Mouse (Mus musculus): ENCODE data around the gene Cops9.

Gene Cops9

DNA sequence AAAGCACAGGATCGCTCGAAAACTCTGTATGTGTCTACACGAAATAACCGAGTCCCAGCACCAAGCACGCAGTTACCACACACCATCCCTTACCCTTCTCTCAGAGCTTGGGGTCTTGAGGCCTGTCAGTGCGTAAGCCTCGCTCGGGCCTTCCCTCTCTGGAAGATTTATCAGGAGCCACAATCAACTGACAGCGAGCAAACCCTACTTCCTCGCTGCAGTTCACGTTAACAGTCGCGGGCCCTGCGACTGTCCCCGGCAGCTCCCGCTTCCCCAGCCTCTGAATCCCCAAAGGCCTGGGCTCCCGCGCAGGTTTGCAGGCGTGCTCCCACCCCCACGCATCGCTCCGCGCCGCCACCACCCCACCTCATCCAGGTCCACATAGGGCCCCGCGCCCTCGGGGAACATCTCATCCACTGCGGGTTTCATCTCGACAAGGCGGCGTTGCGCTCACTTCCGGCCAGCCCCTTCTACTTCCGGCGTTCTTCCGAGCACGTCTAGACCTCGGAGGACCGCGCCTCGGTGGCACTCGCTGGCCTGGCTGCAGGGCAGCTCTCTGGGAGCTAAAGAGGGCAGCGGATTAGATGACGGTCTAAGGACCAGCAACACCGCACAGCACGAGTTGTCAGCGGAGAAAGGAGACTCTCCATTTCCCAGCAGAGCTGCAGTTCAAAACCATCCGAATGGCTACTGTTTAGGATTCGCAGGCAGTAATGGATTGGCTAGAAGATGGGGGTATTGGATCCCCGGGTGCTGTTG is at the start of gene Cops9:
Gene Cops9 (minus strand): TSS at position 472 of the 759 bp plus-strand sequence.
- ChIA-PET POLR2A (interaction anchor here in 3 of 4 experiments (0.5 to 2.7 kb wide), 7 partner anchors 9 to 279 kb away, joined by 3 to 10 read pairs (median 3); partner anchors contain the start of gene Ndufa10 (in 3 of the 3)), CTCF (interaction anchor here in 2 of 4 experiments (0.7 to 2.1 kb wide), 6 partner anchors 8 to 679 kb away, joined by 3 to 8 read pairs (median 3); no protein-coding TSS in a partner anchor)

DNA sequence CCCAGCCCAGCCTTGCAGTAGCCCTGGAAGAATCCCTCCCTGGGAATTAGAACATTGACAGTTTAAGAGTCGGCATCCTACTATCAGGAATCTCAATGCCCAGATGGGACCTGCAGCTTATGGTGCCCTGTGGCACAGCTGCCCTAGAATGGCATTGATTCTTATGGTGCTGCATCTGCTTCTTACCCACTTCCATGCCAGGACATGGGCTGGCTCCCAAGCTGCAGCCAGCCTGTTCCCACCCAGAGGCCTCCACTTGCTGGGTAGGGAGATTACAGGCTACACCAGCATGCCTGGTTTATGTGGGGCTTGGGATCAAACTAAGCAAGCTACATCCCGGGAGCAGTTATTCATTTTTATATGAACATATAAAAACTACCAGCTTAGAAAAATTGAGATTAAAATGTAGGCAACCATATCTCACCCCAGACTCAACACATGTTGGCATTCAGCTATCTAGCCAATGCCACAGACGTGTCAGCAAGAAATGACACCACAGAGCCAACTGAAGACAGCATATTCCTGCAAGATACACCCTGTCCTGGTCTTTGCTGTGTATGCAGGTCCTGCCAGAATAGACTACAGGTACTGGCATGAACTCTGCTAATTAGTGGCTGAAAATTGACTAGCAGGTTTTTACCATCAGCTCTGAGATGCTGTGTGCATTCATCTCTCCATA is 49.5 kb upstream of the Cops9 start:
- POLR2A ChIA-PET, result interaction anchor here in 2 of 4 experiments (0.6 kb wide), 2 partner anchors 408 to 607 kb away, joined by 3 read pairs; no protein-coding TSS in a partner anchor

DNA sequence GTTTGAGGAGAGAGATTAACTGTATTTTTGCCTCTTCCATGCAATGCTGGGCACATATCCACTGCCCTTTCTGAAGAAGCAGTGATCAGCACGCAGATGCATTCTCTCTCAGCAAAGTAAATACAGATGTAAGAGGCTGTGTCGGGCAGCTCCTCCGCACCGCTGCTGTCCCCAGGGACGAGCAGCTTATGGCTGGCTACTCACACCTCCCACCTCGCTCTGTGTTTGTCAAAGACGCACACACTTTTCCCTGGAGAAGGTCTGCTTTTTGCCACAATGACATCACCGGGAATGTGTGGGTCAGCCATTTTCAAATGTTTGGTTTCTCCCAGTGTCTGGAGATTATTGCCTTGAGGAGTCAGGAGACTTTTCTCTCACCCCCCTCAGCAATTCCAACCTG is 45.2 kb upstream of the Cops9 start:
- ChIA-PET CTCF (interaction anchor here in 2 of 4 experiments (0.8 to 1.5 kb wide), 3 partner anchors 9 to 38 kb away, joined by 3 to 10 read pairs (median 5); partner anchors contain the start of gene Otos (in 1 of the 2)), POLR2A (no interaction called here)

More for the DNA sequence above, 49.5 kb upstream of the Cops9 start:
- CTCF ChIA-PET, result interaction anchor here in 1 of 4 experiments (1.5 kb wide), 1 partner anchor 143 kb away, joined by 3 read pairs; no protein-coding TSS in a partner anchor

DNA sequence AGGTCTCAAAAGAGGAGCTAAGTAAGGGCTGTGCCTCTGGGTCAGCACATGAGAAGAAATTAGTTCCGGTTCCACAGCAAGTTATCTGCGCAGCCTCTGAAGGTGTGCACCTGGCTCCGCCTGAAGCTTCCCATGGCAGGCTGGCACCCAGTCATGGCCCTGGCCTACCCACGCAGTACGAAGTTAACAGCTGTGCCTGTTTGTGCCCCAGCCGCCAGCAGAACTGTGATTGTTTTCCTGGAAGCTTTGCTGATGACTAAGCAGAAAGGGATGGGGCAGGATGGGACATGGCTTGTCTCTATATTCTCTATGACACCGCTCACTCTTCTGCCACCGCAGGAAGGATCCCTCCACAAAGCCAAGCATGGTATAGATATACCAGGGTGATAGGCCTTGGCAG is 41.4 kb upstream of the Cops9 start:
- ChIA-PET POLR2A (no interaction called here), CTCF (interaction anchor here (0.6 to 1.8 kb wide), 6 partner anchors 20 to 151 kb away, joined by 3 to 8 read pairs (median 3); partner anchors contain the start of gene Otos (in 1 of the 4))

DNA sequence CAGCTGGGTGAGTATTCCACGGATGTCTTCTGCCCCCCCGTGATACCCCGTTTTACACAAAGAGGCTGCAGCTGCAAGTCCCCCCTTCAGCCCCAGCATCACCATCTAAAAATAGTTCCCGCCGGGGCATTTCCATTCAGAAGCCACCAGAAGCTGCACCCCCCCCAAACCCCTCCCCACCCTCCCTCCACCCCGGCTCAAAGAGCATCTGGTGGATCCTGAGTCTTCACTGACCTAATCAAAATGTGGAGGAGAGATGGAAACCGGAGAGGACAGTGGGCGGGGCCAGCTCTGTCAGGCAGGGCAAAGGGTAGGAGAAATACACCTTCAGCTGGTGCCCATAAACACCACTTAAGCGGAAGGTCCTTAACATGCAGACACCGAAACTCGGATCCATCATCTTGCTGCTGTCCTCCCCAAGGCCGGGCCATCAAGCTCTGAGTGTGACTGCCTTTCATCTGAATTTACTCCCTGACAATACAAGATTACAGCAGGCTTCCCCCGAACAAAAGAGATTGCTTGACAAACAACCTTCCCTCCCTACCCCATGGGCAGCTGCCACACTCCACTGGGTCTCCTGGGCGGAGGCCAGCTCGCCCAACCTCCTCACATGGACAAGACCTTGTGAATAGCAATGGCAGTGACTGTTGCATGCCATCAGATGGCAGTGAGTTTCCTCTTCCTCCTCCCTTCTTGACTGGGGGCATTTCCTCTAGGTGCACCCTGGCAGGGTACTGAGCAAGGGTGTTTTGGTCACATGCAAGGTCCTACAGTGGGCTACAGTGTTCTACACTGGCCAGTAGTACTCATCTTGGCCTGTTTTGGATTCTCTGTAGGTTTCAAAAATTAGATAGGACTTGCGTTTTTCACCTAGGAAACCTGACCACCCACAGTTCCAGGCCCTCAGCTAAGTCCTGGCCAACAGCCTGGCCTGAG is 39.2 kb upstream of the Cops9 start:
- POLR2A ChIA-PET, result interaction anchor here in 1 of 4 experiments (0.6 kb wide), 1 partner anchor 154 kb away, joined by 5 read pairs; no protein-coding TSS in a partner anchor
- CTCF ChIA-PET, result interaction anchor here in 1 of 4 experiments (0.7 kb wide), 1 partner anchor 32 kb away, joined by 3 read pairs; no protein-coding TSS in a partner anchor

DNA sequence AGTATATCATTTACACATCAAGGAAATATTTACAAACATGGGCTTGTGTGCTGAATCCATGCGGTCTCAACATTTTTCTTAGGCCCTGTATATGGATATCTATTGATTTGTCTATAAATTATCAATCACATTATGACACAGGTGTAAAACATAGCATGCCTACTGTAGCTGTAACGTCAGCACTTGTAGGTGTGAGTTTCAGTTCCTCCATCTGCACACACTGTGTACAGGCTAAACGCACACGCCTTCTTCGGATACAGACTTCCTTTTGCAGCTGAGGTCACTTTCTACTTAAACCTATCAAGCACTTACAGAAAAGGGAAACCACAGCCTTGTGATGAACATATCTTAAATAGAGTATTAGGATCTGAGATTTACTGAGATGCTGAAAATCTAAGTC is 37.0 kb upstream of the Cops9 start:
- ChIA-PET POLR2A (no interaction called here), CTCF (no interaction called here)

DNA sequence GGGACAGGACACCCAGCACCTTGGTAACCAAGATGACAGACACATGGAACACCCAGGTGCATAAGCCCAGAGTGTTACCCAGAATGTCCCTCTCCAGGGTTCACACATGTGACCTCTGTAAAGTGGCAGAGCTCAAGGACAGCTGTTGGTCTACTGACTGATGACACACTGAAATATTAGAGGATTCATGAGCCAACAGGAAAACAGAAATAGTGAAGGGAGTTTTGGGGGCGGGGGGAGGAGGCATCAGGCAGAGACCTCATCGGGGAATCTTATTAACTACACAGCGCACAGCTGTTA is 34.8 kb upstream of the Cops9 start:
- ChIA-PET CTCF (no interaction called here), POLR2A (no interaction called here)

DNA sequence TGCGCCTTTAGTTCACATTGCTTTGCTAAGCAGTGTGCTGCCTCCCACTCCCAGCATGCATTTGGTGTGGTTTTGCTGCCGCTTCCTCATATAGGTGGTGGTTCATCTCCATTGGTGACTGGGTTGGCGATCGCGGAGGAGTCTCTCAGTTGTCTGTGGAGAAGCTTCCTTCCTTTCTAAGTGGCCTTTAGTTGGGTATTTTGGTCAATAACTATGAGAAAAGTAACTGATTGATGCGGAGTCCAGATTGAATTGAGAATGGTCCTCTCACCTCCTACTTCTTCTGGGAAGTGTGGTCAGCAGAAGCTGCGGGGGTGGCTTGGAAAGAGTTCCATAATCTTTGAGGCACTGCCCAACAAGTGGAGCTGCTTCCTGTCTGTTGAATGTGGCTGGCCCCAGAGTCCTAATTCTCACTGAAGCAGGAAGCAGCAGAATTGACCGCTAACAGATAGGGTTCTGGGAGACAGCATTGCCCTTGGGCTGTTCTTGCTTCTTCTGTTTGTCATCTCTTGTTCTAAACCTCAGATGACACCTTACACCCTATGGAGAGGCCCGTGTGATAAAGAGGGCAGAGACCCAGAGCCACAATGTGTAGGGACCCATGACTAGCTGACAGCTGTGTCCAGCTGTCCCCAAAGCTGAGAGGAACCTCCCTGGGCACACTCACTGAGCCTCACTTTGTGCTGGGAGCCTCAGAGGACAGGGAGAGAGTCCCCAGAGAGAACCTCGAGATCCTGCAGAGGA is 34.3 kb upstream of the Cops9 start:
- CTCF ChIA-PET, result no interaction called here
- POLR2A ChIA-PET, result no interaction called here

DNA sequence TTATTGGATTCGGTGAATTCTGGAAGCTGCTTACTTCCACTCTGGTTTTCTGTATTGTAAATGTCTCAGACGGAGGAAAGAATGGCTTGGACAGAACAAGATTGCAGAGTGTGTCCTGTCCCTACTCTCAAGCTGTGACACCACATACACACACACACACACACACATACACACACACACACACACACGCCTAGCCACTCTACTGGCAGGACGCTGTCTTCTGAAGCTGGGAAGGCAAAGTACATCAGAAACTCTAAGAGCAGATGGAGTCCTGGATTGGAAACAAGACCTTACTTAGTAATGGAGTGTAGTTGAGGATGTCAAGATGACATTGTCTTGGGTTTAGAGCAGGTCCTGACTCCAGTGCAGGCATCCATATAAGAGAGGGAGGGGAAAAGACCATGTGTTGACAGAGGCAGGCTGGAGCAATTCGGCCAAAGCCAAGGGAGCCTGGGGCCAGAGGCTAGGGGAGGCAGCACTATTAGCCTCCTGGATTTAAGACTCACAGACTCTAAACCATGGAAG is 31.5 kb upstream of the Cops9 start:
- ChIA-PET POLR2A (no interaction called here), CTCF (no interaction called here)

DNA sequence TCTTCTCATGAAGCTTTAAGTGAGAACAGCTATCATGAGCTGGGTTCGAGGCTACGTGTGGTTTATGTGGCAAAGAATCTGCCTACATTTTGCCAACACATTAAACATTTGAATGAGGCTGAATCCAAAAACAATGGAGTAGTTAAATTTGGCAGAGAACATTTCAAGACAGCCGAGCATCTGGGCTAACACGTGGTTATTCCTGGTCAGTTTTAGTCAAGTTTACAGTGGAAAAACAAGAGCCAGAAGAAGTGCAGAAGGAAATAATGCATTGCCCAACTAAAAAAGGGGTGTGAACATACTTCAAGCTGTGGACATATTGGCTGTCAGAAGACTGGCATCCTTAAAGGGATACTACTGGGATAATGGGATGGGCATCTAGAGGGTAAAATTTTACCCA is 29.5 kb upstream of the Cops9 start:
- POLR2A ChIA-PET, result no interaction called here
- CTCF ChIA-PET, result no interaction called here

DNA sequence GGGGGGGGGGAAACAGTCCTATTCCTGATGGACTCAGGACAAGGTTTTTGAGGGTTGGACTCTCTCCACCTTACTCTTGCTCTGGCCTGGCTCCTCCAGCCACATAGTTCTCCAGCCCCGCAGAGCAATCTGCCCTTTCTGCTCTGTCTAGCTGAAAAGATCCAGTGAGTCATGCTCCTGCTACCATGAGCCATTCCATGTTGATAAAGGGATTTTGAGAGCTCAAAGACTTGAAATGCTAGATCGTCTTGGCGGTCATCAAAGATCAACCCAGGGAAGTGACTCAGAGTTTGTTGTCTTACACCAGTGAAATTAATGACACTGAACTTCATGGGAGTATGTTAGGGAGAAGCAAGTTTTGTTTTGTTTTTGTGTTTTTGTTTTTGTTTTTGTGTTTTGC is 27.6 kb upstream of the Cops9 start:
- CTCF ChIA-PET, result interaction anchor here in 1 of 4 experiments (0.8 kb wide), 1 partner anchor 1004 kb away, joined by 16 read pairs; no protein-coding TSS in a partner anchor
- POLR2A ChIA-PET, result interaction anchor here in 1 of 4 experiments (0.7 kb wide), 1 partner anchor 153 kb away, joined by 3 read pairs; no protein-coding TSS in a partner anchor

DNA sequence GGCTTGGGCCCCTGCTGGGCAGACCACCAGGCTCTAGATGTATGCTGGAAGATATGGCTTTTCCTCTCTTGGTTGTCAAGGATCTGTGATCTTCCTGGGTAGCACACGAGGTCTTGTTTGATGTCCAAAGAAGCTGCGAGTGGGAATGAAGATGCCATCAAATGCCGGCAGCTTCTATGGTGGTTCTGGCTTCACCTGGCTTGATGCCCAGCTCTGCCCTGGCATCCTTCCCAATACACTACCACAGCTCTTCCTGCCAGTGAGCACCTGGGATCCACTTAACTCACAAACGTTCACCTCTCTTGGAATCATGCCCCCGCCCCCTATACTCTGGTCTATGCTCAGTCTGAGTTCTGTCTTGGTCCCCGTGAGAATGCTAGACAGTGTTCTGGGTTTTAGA is 25.3 kb upstream of the Cops9 start:
- ChIA-PET CTCF (interaction anchor here in 1 of 4 experiments (1.4 kb wide), 1 partner anchor 18 kb away, joined by 4 read pairs; the partner anchor contains the start of gene Otos), POLR2A (no interaction called here)

DNA sequence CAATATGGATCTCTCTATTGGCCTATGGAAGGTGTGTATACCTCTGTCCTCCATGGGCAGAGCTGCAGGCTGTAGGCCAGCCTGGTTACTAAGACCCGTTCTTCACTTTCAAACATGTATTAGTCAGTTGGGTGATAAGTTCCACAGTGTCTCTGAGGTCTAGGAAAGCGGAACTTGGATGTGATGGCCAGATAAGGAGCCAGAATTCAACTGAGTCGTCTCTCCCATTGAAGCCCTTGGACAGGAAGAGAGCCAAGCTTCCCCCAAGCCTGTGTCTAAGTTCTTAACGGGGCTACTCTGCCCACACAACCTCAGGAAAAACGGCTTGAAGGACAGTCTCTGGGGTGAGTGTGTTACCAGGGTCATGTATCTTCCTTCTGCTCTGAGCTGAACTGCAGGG is 17.6 kb upstream of the Cops9 start:
- POLR2A ChIA-PET, result no interaction called here

DNA sequence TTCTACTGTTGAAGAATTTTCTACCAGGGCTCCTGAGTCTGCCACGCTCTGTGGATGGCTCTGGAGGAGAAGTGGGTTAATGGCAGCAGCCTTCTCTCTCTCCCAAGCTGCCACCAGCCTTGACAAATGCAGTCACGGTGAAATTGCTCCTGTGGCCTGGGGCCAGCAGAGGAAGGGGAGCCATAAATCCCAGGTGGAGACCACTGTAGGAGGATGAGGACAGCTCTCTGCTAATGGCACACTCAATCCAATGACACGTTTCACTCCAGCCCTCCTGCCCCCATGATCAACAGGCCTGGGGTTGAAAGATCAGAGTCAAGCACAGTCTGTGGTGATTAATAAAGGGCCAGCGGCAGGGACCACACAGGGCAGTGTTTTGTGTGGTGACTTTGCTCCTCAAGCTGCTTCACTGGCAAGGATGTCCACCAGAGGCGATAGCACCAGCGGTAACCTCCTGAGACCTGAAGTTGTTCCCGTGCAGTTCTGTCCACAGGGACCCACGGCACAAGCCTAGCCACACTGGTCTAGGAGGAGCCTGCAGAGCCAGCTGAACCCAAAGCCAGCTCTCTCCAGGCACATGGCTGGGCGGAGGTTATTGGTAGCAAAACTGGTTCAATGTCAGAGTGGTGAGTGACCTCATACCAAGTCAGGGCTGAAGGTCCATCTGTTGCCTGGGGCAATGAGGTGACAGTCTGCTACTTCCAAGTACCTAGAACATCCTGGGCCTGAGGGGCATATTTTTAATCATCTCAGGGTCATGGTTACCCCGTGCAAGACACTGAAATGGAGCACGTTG is 15.4 kb upstream of the Cops9 start:
- POLR2A ChIA-PET, result interaction anchor here in 1 of 4 experiments (1.5 kb wide), 1 partner anchor 174 kb away, joined by 3 read pairs; the partner anchor contains the start of gene Gpc1
- CTCF ChIA-PET, result interaction anchor here in 3 of 4 experiments (1.0 to 1.5 kb wide), 4 partner anchors 8 to 10 kb away, joined by 3 to 5 read pairs (median 4); partner anchors contain the start of gene Otos (in 3 of the 3)

More for the DNA sequence above, 17.6 kb upstream of the Cops9 start:
- CTCF ChIA-PET, result interaction anchor here in 1 of 4 experiments (1.4 kb wide), 1 partner anchor 10 kb away, joined by 4 read pairs; the partner anchor contains the start of gene Otos

DNA sequence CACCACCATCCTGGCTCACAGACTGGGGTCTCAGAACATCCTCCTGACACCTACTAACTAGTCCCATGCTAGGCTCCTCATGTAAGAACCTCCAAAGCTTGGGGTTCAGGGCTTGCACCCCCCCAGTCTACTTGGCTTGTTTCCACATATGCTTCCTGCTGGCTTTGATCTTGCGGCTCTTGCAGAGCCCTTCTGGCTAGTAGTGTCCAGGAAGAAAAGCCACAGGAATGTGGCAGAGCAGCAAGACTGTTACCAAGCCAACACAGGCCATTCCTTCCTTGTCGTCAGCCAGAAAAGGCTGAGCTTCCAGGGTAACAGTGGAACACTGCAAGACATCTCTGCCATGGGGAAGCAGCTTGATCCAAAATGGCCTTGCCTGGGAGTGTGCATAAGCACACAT is 12.9 kb upstream of the Cops9 start:
- CTCF ChIA-PET, result interaction anchor here in 1 of 4 experiments (0.6 kb wide), 1 partner anchor 133 kb away, joined by 10 read pairs; no protein-coding TSS in a partner anchor
- POLR2A ChIA-PET, result no interaction called here

DNA sequence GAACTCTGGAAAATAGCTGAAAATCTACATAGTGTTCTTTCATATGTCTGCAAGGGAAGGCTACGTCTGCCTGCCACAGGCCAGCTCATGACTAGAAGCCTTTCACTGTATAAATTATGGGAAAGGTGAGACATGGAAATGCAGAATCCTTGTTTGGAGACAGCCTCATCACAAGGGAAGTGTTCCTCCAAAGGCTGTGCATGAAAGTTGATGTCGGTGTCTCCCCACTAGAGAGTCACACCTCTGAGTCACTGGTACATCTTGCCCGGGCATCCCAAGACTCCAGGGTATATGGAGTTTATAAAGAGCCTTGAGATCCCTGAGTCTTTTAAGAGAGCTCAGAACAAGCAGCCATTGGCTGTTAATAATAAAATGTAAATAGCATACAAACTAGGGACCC is 11.4 kb upstream of the Cops9 start:
- CTCF ChIA-PET, result interaction anchor here in 1 of 4 experiments (1.6 kb wide), 1 partner anchor 181 kb away, joined by 4 read pairs; no protein-coding TSS in a partner anchor

DNA sequence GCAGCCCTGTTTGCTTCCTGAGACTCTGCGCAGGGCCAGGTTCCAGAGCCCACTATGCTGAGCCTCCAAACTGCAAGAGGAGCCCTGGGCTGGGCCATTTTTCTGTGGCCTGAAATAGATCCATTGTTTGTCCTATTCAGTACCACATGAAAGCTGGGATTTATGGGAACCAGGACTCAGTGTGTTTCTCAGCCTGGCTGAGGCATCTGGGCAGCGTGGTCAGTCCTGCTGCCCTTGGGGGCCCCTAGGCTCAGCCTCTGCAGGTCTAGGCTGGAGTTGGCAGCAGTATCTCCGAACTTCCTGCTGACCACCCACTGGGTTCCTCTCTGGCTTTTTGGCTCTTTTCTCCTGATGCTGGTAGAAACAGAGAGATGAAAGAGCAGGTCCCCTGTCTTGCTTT is 9.7 kb upstream of the Cops9 start:
- ChIA-PET CTCF (no interaction called here), POLR2A (no interaction called here)

More for the DNA sequence above, 11.4 kb upstream of the Cops9 start:
- POLR2A ChIA-PET, result no interaction called here
